Mouse (Mus musculus) myocyte (in vitro differentiated cells): ENCODE measurements around the gene Blvrb. TPM values are rescaled to one million over a fixed set of nuclear protein-coding genes. Genes with fewer than 3 reads are reported as not detected.

Experiments
- H3K27me3 ChIP-seq: one replicate; pipeline ENCODE4 v1.6.1; 2011; ENCODE audit not compliant: control insufficient read depth, insufficient read depth, insufficient read length
- H3K36me3 ChIP-seq: one replicate; pipeline ENCODE4 v1.6.1; 2011; ENCODE audit not compliant: control insufficient read depth, insufficient read depth
- H3K4me2 ChIP-seq: one replicate; pipeline ENCODE4 v1.6.1; 2011; ENCODE audit warnings: low read depth, control low read depth
- H3K4me3 ChIP-seq: one replicate; pipeline ENCODE4 v1.5.1; 2011; ENCODE audit warnings: mild to moderate bottlenecking, control low read depth, moderate library complexity
- H3K79me2 ChIP-seq: one replicate; pipeline ENCODE4 v1.6.1; 2011; ENCODE audit not compliant: control insufficient read depth, insufficient read depth
- H3ac ChIP-seq: one replicate; pipeline ENCODE4 v1.6.1; 2011; ENCODE audit not compliant: control insufficient read depth, insufficient read length
- CEBPB ChIP-seq: IDR thresholded peaks from 2 replicates; pipeline ENCODE4 v1.6.1; 2011; ENCODE audit warnings: mild to moderate bottlenecking, moderate library complexity; ENCODE audit not compliant: poor library complexity, insufficient read depth, severe bottlenecking
- E2F4 ChIP-seq: IDR thresholded peaks from one replicate; pipeline ENCODE4 v1.6.1; 2011; ENCODE audit warnings: mild to moderate bottlenecking, control low read depth, moderate library complexity; ENCODE audit not compliant: insufficient read depth
- MAX ChIP-seq: IDR thresholded peaks from one replicate; pipeline ENCODE4 v1.6.1; 2011; ENCODE audit warnings: low read depth, mild to moderate bottlenecking, control low read depth
- MYOD1 ChIP-seq, 3 experiments: IDR thresholded peaks; one replicate each; pipeline ENCODE4 v1.6.1; 2011; ENCODE audit warnings: control low read depth in 2 of 3, low read depth in 2 of 3, mild to moderate bottlenecking in 2 of 3, moderate library complexity in 1 of 3; ENCODE audit not compliant: insufficient read length in 2 of 3, control insufficient read depth in 1 of 3
- MYOG ChIP-seq, 3 experiments: IDR thresholded peaks; one replicate each; pipeline ENCODE4 v1.6.1; 2011; ENCODE audit warnings: control low read depth in 2 of 3, low read depth in 2 of 3, mild to moderate bottlenecking in 2 of 3; ENCODE audit not compliant: insufficient read length in 2 of 3, control insufficient read depth in 1 of 3, insufficient read depth in 1 of 3
- POLR2A ChIP-seq: IDR thresholded peaks from one replicate; pipeline ENCODE4 v1.6.1; 2011; ENCODE audit warnings: low read depth, mild to moderate bottlenecking, control low read depth, moderate library complexity; ENCODE audit not compliant: insufficient read length
- POLR2AphosphoS2 ChIP-seq: IDR thresholded peaks from one replicate; pipeline ENCODE4 v1.6.1; 2011; ENCODE audit warnings: low read depth, control low read depth; ENCODE audit not compliant: insufficient read length
- REST ChIP-seq: IDR thresholded peaks from one replicate; pipeline ENCODE4 v1.6.1; 2011; ENCODE audit warnings: mild to moderate bottlenecking, control low read depth, moderate library complexity; ENCODE audit not compliant: insufficient read depth, insufficient read length
- SRF ChIP-seq: IDR thresholded peaks from one replicate; pipeline ENCODE4 v1.6.1; 2011; ENCODE audit warnings: low read depth; ENCODE audit not compliant: control insufficient read depth, insufficient read length
- TCF12 ChIP-seq: IDR thresholded peaks from one replicate; pipeline ENCODE4 v1.6.1; 2011; ENCODE audit warnings: mild to moderate bottlenecking, control low read depth; ENCODE audit not compliant: poor library complexity, insufficient read depth, severe bottlenecking
- TCF3 ChIP-seq: IDR thresholded peaks from one replicate; pipeline ENCODE4 v1.6.1; 2011; ENCODE audit warnings: low read depth, control low read depth; ENCODE audit not compliant: insufficient read length
- USF1 ChIP-seq: IDR thresholded peaks from one replicate; pipeline ENCODE4 v1.6.1; 2011; ENCODE audit warnings: low read depth, mild to moderate bottlenecking, control low read depth, moderate library complexity
- polyA plus RNA-seq: library from polyadenylated mRNA; unstranded; fragments of >200 nt; fragmentation: generic; extraction: Trizol; gene quantifications from one replicate; pipeline ENCODE4 v1.2.1, GENCODE M21; 2012; ENCODE audit warnings: missing spikeins

The Blvrb gene
- polyA plus RNA-seq, 1 experiment, result 58.4 TPM

- H3K79me2 ChIP-seq, result peaks cover 5% of the 10 kb centered on the region
- no peaks in the 10 kb centered on the region for H3K36me3 ChIP-seq
- peak overlapping the region; percentile 100 for H3K4me2 ChIP-seq
Measured at GRCm38 (mm10) chr7:27507711-27508647, 60.2 kb downstream of the Blvrb start.

GRCm38 (mm10) chr7:27508648-27509005, 60.8 kb downstream of the Blvrb start:
- Histone ChIP-seq H3K4me3 (peak overlapping the region; percentile 34), H3K79me2 (peaks cover 5% of the 10 kb centered on the region), H3K27me3 (no peaks in the 10 kb centered on the region), H3ac (no peak overlapping the region), H3K36me3 (no peaks in the 10 kb centered on the region), H3K4me2 (peak overlapping the region; percentile 85)
- TF ChIP-seq SRF (no peak), CEBPB (no peak), MAX (no peak), TCF3 (no peak), MYOD1 (IDR thresholded peaks at IDR 0.05; ENCODE audit: control insufficient read depth in 1 of 3, insufficient read length in 2 of 3, low read depth in 2 of 3) (no peak), POLR2AphosphoS2 (no peak), USF1 (no peak), MYOG (IDR thresholded peaks at IDR 0.05; ENCODE audit: control insufficient read depth in 1 of 3, insufficient read depth in 1 of 3, insufficient read length in 2 of 3, low read depth in 2 of 3) (no peak), REST (no peak)

More at GRCm38 (mm10) chr7:27507711-27508647, 60.2 kb downstream of the Blvrb start:
- no peak for TF ChIP-seq MYOG (IDR thresholded peaks at IDR 0.05; ENCODE audit: control insufficient read depth in 1 of 3, insufficient read depth in 1 of 3, insufficient read length in 2 of 3, low read depth in 2 of 3)
- no peak for TF ChIP-seq MYOD1 (IDR thresholded peaks at IDR 0.05; ENCODE audit: control insufficient read depth in 1 of 3, insufficient read length in 2 of 3, low read depth in 2 of 3)
- peak; percentile 95 for TF ChIP-seq POLR2AphosphoS2
- no peak for TF ChIP-seq USF1
- TF ChIP-seq REST, result no peak
- no peak for TF ChIP-seq MAX
- TF ChIP-seq POLR2A, result peak; percentile 85
- TF ChIP-seq TCF3, result no peak
- no peak for TF ChIP-seq E2F4
- TF ChIP-seq TCF12, result no peak
- peak; percentile 45 for TF ChIP-seq SRF
- TF ChIP-seq CEBPB, result no peak
- Histone ChIP-seq H3ac (no peak overlapping the region), H3K4me3 (peak overlapping the region; percentile 34), H3K27me3 (no peaks in the 10 kb centered on the region)

- no peaks in the 10 kb centered on the region for H3K27me3 ChIP-seq
- no peak overlapping the region for H3ac ChIP-seq
- H3K36me3 ChIP-seq, result no peaks in the 10 kb centered on the region
- no peak overlapping the region for H3K4me2 ChIP-seq
- H3K4me3 ChIP-seq, result no peak overlapping the region
- H3K79me2 ChIP-seq, result peaks cover 5% of the 10 kb centered on the region
- TF ChIP-seq TCF3 (no peak), TCF12 (no peak), REST (no peak), MYOD1 (IDR thresholded peaks at IDR 0.05; ENCODE audit: control insufficient read depth in 1 of 3, insufficient read length in 2 of 3, low read depth in 2 of 3) (no peak), POLR2AphosphoS2 (no peak), SRF (no peak), MAX (no peak)
Measured at GRCm38 (mm10) chr7:27510809-27511208, 63.0 kb downstream of the Blvrb start.

GRCm38 (mm10) chr7:27514961-27515360, 67.2 kb downstream of the Blvrb start:
- Histone ChIP-seq H3K36me3 (no peaks in the 10 kb centered on the region), H3K27me3 (no peaks in the 10 kb centered on the region), H3K4me2 (no peak overlapping the region), H3ac (no peak overlapping the region), H3K4me3 (no peak overlapping the region), H3K79me2 (peaks cover 5% of the 10 kb centered on the region)
- TF ChIP-seq POLR2AphosphoS2, result no peak
- no peak for TF ChIP-seq TCF12
- no peak for TF ChIP-seq E2F4
- no peak for TF ChIP-seq TCF3
- no peak for TF ChIP-seq POLR2A
- TF ChIP-seq USF1, result no peak
- TF ChIP-seq REST, result no peak
- no peak for TF ChIP-seq MAX
- TF ChIP-seq MYOD1 (IDR thresholded peaks at IDR 0.05; ENCODE audit: control insufficient read depth in 1 of 3, insufficient read length in 2 of 3, low read depth in 2 of 3), result no peak
- TF ChIP-seq MYOG (IDR thresholded peaks at IDR 0.05; ENCODE audit: control insufficient read depth in 1 of 3, insufficient read depth in 1 of 3, insufficient read length in 2 of 3, low read depth in 2 of 3), result no peak
- TF ChIP-seq CEBPB, result no peak
- no peak for TF ChIP-seq SRF

Other genes with a start within 250 kb of the Blvrb start
- gene Itpkc, start 219.3 kb upstream of the Blvrb start, polyA plus RNA-seq, result 7.1 TPM
- gene Coq8b, start 215.0 kb upstream of the Blvrb start, polyA plus RNA-seq, result 19.1 TPM
- 28.8 TPM for gene Numbl, start 189.5 kb upstream of the Blvrb start, polyA plus RNA-seq
- gene Ltbp4, start 110.3 kb upstream of the Blvrb start, polyA plus RNA-seq, result 32.5 TPM
- 18.4 TPM for gene Shkbp1, start 92.0 kb upstream of the Blvrb start, polyA plus RNA-seq
- 0.11 TPM for gene Gm20479, start 90.6 kb upstream of the Blvrb start, polyA plus RNA-seq
- gene Sptbn4, start 292 bp upstream of the Blvrb start, polyA plus RNA-seq, result 0.17 TPM
- gene Sertad3, start 25.8 kb downstream of the Blvrb start, polyA plus RNA-seq, result 15.5 TPM
- gene Sertad1, start 38.9 kb downstream of the Blvrb start, polyA plus RNA-seq, result 44.6 TPM
- gene Prx, start 51.3 kb downstream of the Blvrb start, polyA plus RNA-seq, result 4.2 TPM
- 0.98 TPM for gene Hipk4, start 75.3 kb downstream of the Blvrb start, polyA plus RNA-seq
- gene Pld3, start 105.2 kb downstream of the Blvrb start, polyA plus RNA-seq, result 132 TPM
- gene 2310022A10Rik, start 105.3 kb downstream of the Blvrb start, polyA plus RNA-seq, result 35.5 TPM
- 343 TPM for gene Akt2, start 143.6 kb downstream of the Blvrb start, polyA plus RNA-seq
- gene Ttc9b, start 205.9 kb downstream of the Blvrb start, polyA plus RNA-seq, result 0.20 TPM
- gene Map3k10, start 226.6 kb downstream of the Blvrb start, polyA plus RNA-seq, result 39.4 TPM
- gene Zfp607b, start 241.4 kb downstream of the Blvrb start, polyA plus RNA-seq, result 1.7 TPM